Mouse (Mus musculus) bone marrow, adult 2 months (tissue): Measurements from ENCODE around the gene Lce1i. TPM values are rescaled to one million over a fixed set of nuclear protein-coding genes. Genes with fewer than 3 reads are reported as not detected.

Experiments
- H3K27ac ChIP-seq: fragments of 200-500 bp; 2 replicates; pipeline ENCODE4 v1.5.1; 2012; ENCODE audit warnings: low read depth, mild to moderate bottlenecking, control low read depth, inconsistent platforms, low read length; ENCODE audit not compliant: control insufficient read depth, poor library complexity, insufficient read depth
- H3K4me1 ChIP-seq: fragments of 200-500 bp; 2 replicates; pipeline ENCODE4 v1.6.1; 2011; ENCODE audit warnings: low read length; ENCODE audit not compliant: control insufficient read depth, insufficient read depth
- H3K4me3 ChIP-seq: fragments of 200-500 bp; replicated peaks from 2 replicates; pipeline ENCODE3; 2011; ENCODE audit warnings: mild to moderate bottlenecking, low read depth, low read length, control low read depth; ENCODE audit not compliant: control insufficient read depth
- CTCF ChIP-seq: fragments of 200-500 bp; IDR thresholded peaks from 2 replicates; pipeline ENCODE4 v1.5.1; 2011; ENCODE audit warnings: low read length, control low read depth; ENCODE audit not compliant: control insufficient read depth, insufficient read depth
- POLR2A ChIP-seq: fragments of 200-500 bp; IDR thresholded peaks from 2 replicates; pipeline ENCODE4 v1.6.1; 2011; ENCODE audit warnings: low read depth, mild to moderate bottlenecking, control low read depth, low read length, borderline replicate concordance; ENCODE audit not compliant: control insufficient read depth
- WGBS: fragments of 180-500 bp; shearing (Covaris S2); methylation state at CpG from one replicate; pipeline ENCODE4 v1.1.7; 2018; 5-methylcytosine and 5-hydroxymethylcytosine counted together
- polyA plus RNA-seq: library from polyadenylated mRNA; stranded (reverse); fragments of >200 nt; gene quantifications from 2 replicates; pipeline ENCODE4 v1.2.4, GENCODE M21; 2011; ENCODE audit warnings: low replicate concordance; ENCODE audit not compliant: missing spikeins, insufficient read depth, insufficient read length

Gene Lce1i
- polyA plus RNA-seq, 1 experiment = not detected

DNA sequence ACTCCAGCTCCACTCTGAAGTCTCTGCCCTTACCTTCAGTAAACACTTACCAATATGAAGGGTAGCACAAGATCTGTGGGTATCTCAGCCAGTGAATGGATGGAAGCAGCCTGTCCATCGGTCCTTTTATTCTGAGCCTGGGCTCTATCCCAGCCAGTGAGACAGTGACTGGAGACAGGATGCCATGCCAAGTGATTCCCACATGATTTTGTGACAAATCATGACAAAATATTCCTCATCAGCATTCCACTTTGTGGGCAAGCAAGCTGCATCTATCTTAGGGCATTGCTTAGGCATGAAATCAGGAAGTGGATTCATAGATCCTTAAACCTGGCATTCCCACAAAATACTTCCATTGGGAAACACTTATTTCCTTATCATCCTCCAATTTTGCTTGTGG is 26.5 kb downstream of the Lce1i start, which contains the start of gene Lce1g:
TSS of gene Lce1g (minus strand) at position 101 of the 400 bp plus-strand sequence.
- H3K4me3 ChIP-seq = no peak within 1 kb of the TSS
- TF ChIP-seq POLR2A (no peak), CTCF (no peak)
- no peak within 1 kb of the TSS for H3K27ac ChIP-seq
- H3K4me1 ChIP-seq = no peaks in the 10 kb centered on the region
- WGBS = 82% methylated on average over 1 of the region's 1 CpGs

DNA sequence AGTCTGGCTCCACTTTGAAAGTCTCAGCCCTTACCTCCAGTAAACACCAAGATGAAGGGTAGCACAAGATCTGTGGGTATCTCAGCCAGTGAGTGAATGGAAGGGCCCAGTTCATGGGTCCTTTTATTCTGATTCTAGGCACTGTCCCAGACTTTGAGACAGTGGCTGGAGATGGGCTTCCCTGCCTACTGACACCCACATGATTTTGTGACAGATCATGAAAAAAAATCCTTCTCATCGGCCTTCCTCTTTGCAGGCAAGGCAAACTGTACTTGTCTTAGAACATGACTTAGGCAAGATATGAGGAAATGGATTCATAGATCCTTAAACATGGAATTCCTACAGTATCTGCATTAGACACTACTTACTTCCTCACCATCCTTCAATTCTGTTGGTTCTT is 39.7 kb downstream of the Lce1i start, which contains the start of gene Gm38119:
TSS of gene Gm38119 (minus strand) at position 101 of the 400 bp plus-strand sequence.
- WGBS = 59% methylated on average over 1 of the region's 1 CpGs
- H3K27ac ChIP-seq = no peak within 1 kb of the TSS
- no peaks in the 10 kb centered on the region for H3K4me1 ChIP-seq
- H3K4me3 ChIP-seq = no peak within 1 kb of the TSS
- no peak for TF ChIP-seq POLR2A
- no peak for TF ChIP-seq CTCF

Other genes starting within 250 kb of the Lce1i start
- gene 2310046K23Rik, start 244.4 kb downstream of the Lce1i start, polyA plus RNA-seq = not detected in 2 replicates
- gene Ivl, start 205.2 kb downstream of the Lce1i start, polyA plus RNA-seq = not detected in 2 replicates
- gene Smcp, start 189.9 kb downstream of the Lce1i start, polyA plus RNA-seq = not detected in 2 replicates
- gene 2210017I01Rik, start 171.4 kb downstream of the Lce1i start, polyA plus RNA-seq = not detected in 2 replicates
- gene Lce6a, start 157.2 kb downstream of the Lce1i start, polyA plus RNA-seq = not detected in 2 replicates
- not detected in 2 replicates for gene Lce1a1, start 130.6 kb downstream of the Lce1i start, polyA plus RNA-seq
- not detected in 2 replicates for gene Lce1b, start 122.0 kb downstream of the Lce1i start, polyA plus RNA-seq
- not detected in 2 replicates for gene Lce1a2, start 108.6 kb downstream of the Lce1i start, polyA plus RNA-seq
- gene Lce1c, start 99.7 kb downstream of the Lce1i start, polyA plus RNA-seq = not detected in 2 replicates
- gene Lce1d, start 91.7 kb downstream of the Lce1i start, polyA plus RNA-seq = not detected in 2 replicates
- gene Lce1e, start 69.8 kb downstream of the Lce1i start, polyA plus RNA-seq = not detected in 2 replicates
- not detected in 2 replicates for gene Lce1f, start 58.5 kb downstream of the Lce1i start, polyA plus RNA-seq
- gene Gm38119, start 39.8 kb downstream of the Lce1i start, polyA plus RNA-seq = not detected in 2 replicates
- gene Lce1g, start 26.6 kb downstream of the Lce1i start, polyA plus RNA-seq = not detected in 2 replicates
- gene Lce1h, start 13.8 kb downstream of the Lce1i start, polyA plus RNA-seq = not detected in 2 replicates
- gene Lce1j, start 11.6 kb upstream of the Lce1i start, polyA plus RNA-seq = not detected in 2 replicates
- not detected in 2 replicates for gene Lce1k, start 29.0 kb upstream of the Lce1i start, polyA plus RNA-seq
- not detected in 2 replicates for gene Kprp, start 48.3 kb upstream of the Lce1i start, polyA plus RNA-seq
- not detected in 2 replicates for gene Lce1l, start 72.4 kb upstream of the Lce1i start, polyA plus RNA-seq
- gene 2310050C09Rik, start 91.3 kb upstream of the Lce1i start, polyA plus RNA-seq = not detected in 2 replicates
- gene Lce3a, start 147.3 kb upstream of the Lce1i start, polyA plus RNA-seq = not detected in 2 replicates
- gene Lce3b, start 154.1 kb upstream of the Lce1i start, polyA plus RNA-seq = not detected in 2 replicates
- not detected in 2 replicates for gene Lce3c, start 165.6 kb upstream of the Lce1i start, polyA plus RNA-seq
- not detected in 2 replicates for gene Lce3d, start 178.5 kb upstream of the Lce1i start, polyA plus RNA-seq
- gene Lce3e, start 188.2 kb upstream of the Lce1i start, polyA plus RNA-seq = not detected in 2 replicates
- not detected in 2 replicates for gene Lce3f, start 213.3 kb upstream of the Lce1i start, polyA plus RNA-seq
- gene Crct1, start 236.8 kb upstream of the Lce1i start, polyA plus RNA-seq = not detected in 2 replicates
- not detected in 2 replicates for gene Lce1m, start 240.2 kb upstream of the Lce1i start, polyA plus RNA-seq